Mouse (Mus musculus): ENCODE results near the gene Mdm2.

DNA sequence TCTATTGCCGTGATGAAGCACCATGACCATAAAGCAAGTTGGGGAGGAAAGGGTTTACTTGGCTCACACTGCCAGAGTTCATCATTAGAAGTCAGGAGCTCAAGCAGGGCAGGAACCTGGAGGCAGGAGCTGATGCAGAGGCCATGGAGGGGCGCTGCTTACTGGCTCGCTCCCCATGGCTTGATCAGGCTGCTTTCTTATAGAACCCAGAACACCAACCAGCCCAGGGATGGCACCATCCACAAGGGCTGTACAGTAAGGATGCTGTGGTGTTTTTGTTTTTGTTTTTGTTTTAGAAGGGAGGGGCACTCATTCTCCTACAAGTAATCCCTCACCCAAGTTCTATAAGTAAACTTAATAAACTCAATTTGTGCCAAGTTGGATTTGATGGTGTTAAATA is 6.1 kb upstream of the Mdm2 start:
- TF ChIP-seq POLR2A (IDR thresholded peaks at IDR 0.05; ENCODE audit: extremely low read depth, insufficient read depth, low read length) (no peak), CTCF (IDR thresholded peaks at IDR 0.05; ENCODE audit: extremely low read depth, insufficient read depth, low read length) (no peak)
